Mouse (Mus musculus): ENCODE data around the gene Hirip3.

- TF ChIP-seq CTCF (conservative IDR thresholded peaks at IDR 0.05; ENCODE audit: insufficient read depth, insufficient read length, low read depth, low read length) (no peak), POLR2A (IDR thresholded peaks at IDR 0.05; ENCODE audit: low read depth, low read length) (no peak)
These were observed 46.0 kb upstream of the Hirip3 start for GRCm38 (mm10) chr7:126815726-126816222.

Measured in kidney, adult 2 months (tissue).